Mouse (Mus musculus) stomach, embryonic 16.5 days (tissue): ENCODE data around the gene Tmem106c. TPM values are rescaled to one million over a fixed set of nuclear protein-coding genes. Genes with fewer than 3 reads are reported as not detected.

Source experiments
- ATAC-seq: fragments of 200-750 bp; cut with Nextera tagmentation; 2 replicates; pipeline ENCODE4 v1.8.0; 2017; ENCODE audit warnings: moderate number of reproducible peaks, moderate TSS enrichment; ENCODE audit not compliant: insufficient read depth, low FRiP score
- H3K27ac ChIP-seq: fragments of 300-500 bp; sonication (generic); 2 replicates; pipeline ENCODE4 v1.5.1; 2014; ENCODE audit warnings: low read length
- H3K27me3 ChIP-seq: fragments of 300-500 bp; sonication (generic); 2 replicates; pipeline ENCODE4 v1.6.1; 2014; ENCODE audit warnings: low read length, control low read depth, mixed read lengths; ENCODE audit not compliant: control insufficient read depth, insufficient read depth
- H3K36me3 ChIP-seq: fragments of 300-500 bp; sonication (generic); 2 replicates; pipeline ENCODE4 v1.6.1; 2014; ENCODE audit warnings: low read length; ENCODE audit not compliant: control insufficient read depth, insufficient read depth
- H3K4me1 ChIP-seq: fragments of 300-500 bp; sonication (generic); 2 replicates; pipeline ENCODE4 v1.6.1; 2014; ENCODE audit warnings: low read length, control low read depth, mixed read lengths; ENCODE audit not compliant: control insufficient read depth, insufficient read depth
- H3K4me2 ChIP-seq: fragments of 300-500 bp; sonication (generic); 2 replicates; pipeline ENCODE4 v1.6.1; 2014; ENCODE audit warnings: low read depth, low read length, mixed read lengths
- H3K4me3 ChIP-seq: fragments of 300-500 bp; sonication (generic); replicated peaks from 2 replicates; pipeline ENCODE4 v1.5.1; 2014; ENCODE audit warnings: mild to moderate bottlenecking, low read length
- H3K9ac ChIP-seq: fragments of 300-500 bp; sonication (generic); 2 replicates; pipeline ENCODE4 v1.6.1; 2014; ENCODE audit warnings: low read length
- H3K9me3 ChIP-seq: fragments of 300-500 bp; sonication (generic); replicated peaks from 2 replicates; pipeline ENCODE4 v1.6.1; 2016; ENCODE audit warnings: low read length, control low read depth; ENCODE audit not compliant: control insufficient read depth
- WGBS: fragments of 180-500 bp; shearing (Covaris S2); extraction: QIAGEN DNeasy Blood & Tissue Kit; methylation state at CpG from one replicate; pipeline ENCODE4 v1.1.7; 2014; 5-methylcytosine and 5-hydroxymethylcytosine counted together
- polyA plus RNA-seq: library from polyadenylated mRNA; unstranded; fragments of >200 nt; fragmentation: Nextera tagmentation; extraction: Ambion mirVana; gene quantifications from 2 replicates; pipeline ENCODE4 v1.2.1, GENCODE M21; 2015

Gene Tmem106c
- polyA plus RNA-seq, 1 experiment from 2014 or later = 43.1 TPM

- no peak for ATAC-seq
- Histone ChIP-seq H3K9me3 (no peaks in the 10 kb centered on the region), H3K27ac (no peak overlapping the region), H3K4me2 (no peak overlapping the region), H3K27me3 (no peaks in the 10 kb centered on the region), H3K36me3 (no peaks in the 10 kb centered on the region), H3K4me1 (no peaks in the 10 kb centered on the region; the same call in 1 of the 2 replicates), H3K9ac (no peak overlapping the region), H3K4me3 (no peak overlapping the region)
- 36% methylated on average over 13 of the region's 13 CpGs for WGBS
Measured at GRCm38 (mm10) chr15:97929259-97929824, 34.7 kb upstream of the Tmem106c start.

DNA sequence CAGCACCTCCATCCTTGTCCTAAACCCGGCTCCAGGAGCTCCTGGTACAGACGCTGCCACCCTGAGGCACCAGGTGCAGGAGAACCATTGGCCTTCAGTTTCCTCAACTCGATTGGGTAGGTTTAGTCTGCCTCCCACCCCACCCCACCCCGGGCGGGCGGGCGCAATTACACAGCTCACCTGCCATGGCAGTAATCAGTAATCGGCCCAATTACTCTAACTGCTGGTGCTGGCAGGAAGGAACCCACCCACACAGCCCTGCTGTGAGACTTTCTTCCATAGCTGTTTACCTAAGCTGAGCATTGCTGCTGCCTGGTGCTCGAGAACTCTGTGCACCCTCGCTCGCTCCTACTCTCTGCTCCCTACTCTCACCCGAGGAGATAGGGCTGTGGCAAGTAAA lies 31.6 kb upstream of the Tmem106c start:
- WGBS = 82% methylated on average over 12 of the region's 12 CpGs
- ATAC-seq = no peak
- no peaks in the 10 kb centered on the region for H3K27me3 ChIP-seq

DNA sequence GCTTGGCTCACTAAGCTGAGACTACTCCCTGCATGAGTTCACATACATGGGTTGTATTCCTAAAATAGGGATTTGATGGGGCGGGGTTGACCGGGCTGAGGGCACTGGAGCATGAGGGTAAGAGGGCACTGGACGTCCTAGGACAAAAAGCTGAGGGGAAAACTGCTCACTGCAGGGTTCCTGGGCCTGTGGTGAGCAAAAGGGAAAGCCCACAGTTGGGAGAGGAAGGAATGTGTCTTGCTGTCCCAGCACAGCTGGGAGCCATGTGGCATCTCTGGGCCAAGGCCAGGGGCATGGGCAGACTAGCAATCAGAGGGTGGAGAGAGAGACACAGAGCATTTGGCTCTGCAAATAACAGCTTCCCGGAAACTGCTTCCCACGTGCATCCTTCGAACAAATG lies 25.4 kb upstream of the Tmem106c start:
- Histone ChIP-seq H3K4me1 (no peaks in the 10 kb centered on the region), H3K36me3 (no peaks in the 10 kb centered on the region), H3K27ac (no peak overlapping the region), H3K4me2 (no peak overlapping the region), H3K4me3 (no peak overlapping the region), H3K27me3 (no peaks in the 10 kb centered on the region), H3K9ac (no peak overlapping the region), H3K9me3 (no peaks in the 10 kb centered on the region)
- 67% methylated on average over 6 of the region's 6 CpGs for WGBS
- ATAC-seq = no peak

More for the DNA sequence above, 31.6 kb upstream of the Tmem106c start:
- H3K9ac ChIP-seq = no peak overlapping the region
- H3K9me3 ChIP-seq = no peaks in the 10 kb centered on the region
- no peak overlapping the region for H3K4me3 ChIP-seq
- no peaks in the 10 kb centered on the region; the same call in 1 of the 2 replicates for H3K4me1 ChIP-seq
- H3K36me3 ChIP-seq = no peaks in the 10 kb centered on the region
- H3K4me2 ChIP-seq = no peak overlapping the region
- no peak overlapping the region for H3K27ac ChIP-seq

- ATAC-seq = no peak
- Histone ChIP-seq H3K4me3 (no peak overlapping the region), H3K4me2 (no peak overlapping the region), H3K9me3 (no peaks in the 10 kb centered on the region), H3K36me3 (no peaks in the 10 kb centered on the region), H3K9ac (no peak overlapping the region), H3K4me1 (no peaks in the 10 kb centered on the region), H3K27me3 (no peaks in the 10 kb centered on the region), H3K27ac (no peak overlapping the region)
- 81% methylated on average over 2 of the region's 2 CpGs for WGBS
Measured at GRCm38 (mm10) chr15:97940088-97940487, 23.9 kb upstream of the Tmem106c start.

DNA sequence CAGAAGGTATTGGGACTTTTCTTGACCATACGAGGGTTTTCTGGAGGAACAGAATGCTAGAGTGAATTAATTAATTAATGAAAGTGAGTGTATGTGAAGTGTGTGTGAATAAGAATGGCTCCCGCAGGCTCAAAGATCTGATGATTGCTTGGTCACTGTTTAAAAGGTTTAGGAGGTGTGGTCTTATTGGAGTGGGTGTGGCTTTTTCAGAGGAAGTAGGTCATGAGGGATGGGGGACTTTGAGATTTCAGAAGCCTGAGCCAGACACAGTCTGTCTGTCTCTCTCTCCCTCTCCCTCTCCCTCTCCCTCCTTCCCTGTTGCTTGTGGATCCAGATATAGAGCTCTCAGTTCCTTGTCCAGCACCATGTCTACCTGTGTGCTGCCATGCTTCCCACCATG lies 22.7 kb upstream of the Tmem106c start:
- no peak overlapping the region for H3K4me2 ChIP-seq
- no peaks in the 10 kb centered on the region for H3K27me3 ChIP-seq
- H3K9me3 ChIP-seq = no peaks in the 10 kb centered on the region
- 77% methylated on average over 2 of the region's 2 CpGs for WGBS
- no peaks in the 10 kb centered on the region for H3K4me1 ChIP-seq
- H3K9ac ChIP-seq = no peak overlapping the region
- H3K27ac ChIP-seq = no peak overlapping the region
- no peaks in the 10 kb centered on the region for H3K36me3 ChIP-seq
- ATAC-seq = no peak
- no peak overlapping the region for H3K4me3 ChIP-seq

GRCm38 (mm10) chr15:97942538-97942937 lies 21.5 kb upstream of the Tmem106c start:
- no peak for ATAC-seq
- H3K9me3 ChIP-seq = no peaks in the 10 kb centered on the region
- H3K27me3 ChIP-seq = no peaks in the 10 kb centered on the region
- H3K9ac ChIP-seq = no peak overlapping the region
- H3K4me2 ChIP-seq = no peak overlapping the region
- no peaks in the 10 kb centered on the region for H3K4me1 ChIP-seq
- 81% methylated on average over 8 of the region's 8 CpGs for WGBS
- no peak overlapping the region for H3K27ac ChIP-seq
- H3K36me3 ChIP-seq = no peaks in the 10 kb centered on the region
- no peak overlapping the region for H3K4me3 ChIP-seq

DNA sequence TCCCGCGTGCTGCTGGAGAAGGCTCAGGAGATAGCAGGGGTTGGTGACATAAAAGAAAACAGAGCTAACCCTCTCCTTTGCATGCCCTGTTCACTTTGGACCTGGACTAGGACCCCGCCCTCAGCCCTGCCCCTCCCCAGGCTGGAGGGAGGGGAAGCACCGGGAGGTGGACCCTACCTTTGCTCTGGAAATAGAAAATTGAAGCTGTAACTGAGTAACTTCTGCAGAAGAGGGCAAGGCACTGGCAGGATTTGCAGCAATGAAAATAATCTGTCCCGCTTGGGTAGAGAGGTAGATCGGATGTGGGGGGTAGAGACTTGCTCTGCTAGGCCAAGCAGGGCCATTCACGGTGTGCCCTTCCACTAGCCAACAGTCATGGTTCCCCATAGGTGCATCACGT lies 20.6 kb upstream of the Tmem106c start:
- no peaks in the 10 kb centered on the region for H3K27me3 ChIP-seq
- no peak overlapping the region for H3K27ac ChIP-seq
- no peak overlapping the region for H3K4me3 ChIP-seq
- no peak overlapping the region for H3K4me2 ChIP-seq
- 79% methylated on average over 8 of the region's 8 CpGs for WGBS
- H3K4me1 ChIP-seq = no peaks in the 10 kb centered on the region
- H3K36me3 ChIP-seq = no peaks in the 10 kb centered on the region
- no peak overlapping the region for H3K9ac ChIP-seq
- ATAC-seq = no peak
- H3K9me3 ChIP-seq = no peaks in the 10 kb centered on the region

DNA sequence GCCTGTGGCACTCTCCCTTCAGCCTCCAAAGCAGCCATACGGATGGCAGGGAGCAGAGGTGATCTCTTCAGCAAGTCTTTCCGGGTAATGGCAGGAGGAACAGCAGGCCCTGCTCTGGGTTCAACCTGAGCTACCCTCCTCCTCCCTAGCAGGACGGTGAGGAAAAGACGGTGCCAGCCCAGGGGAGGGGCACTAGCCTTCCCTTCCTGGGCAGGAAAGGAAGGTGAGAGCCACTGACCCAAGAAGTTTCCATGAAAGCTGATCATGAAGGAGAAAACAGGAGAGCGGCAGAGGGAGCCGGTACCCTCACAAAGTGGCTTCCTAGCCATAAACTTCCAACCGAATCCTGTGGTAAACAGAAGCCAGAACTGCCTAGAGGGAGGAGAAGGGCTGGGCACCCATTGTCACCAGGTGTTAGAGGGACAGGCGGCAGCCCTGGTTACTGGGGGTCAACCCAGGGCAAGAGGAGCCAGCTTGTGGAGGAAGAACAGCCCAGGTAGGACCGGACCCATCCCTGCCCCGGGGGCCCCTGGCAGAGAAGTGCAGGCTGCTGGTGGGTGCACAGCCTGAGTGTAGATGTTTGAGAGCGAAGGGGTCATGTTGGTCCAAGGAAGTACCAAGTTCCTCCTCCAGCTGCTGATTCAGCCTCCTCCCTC lies 19.0 kb upstream of the Tmem106c start:
- WGBS = 66% methylated on average over 11 of the region's 11 CpGs
- Histone ChIP-seq H3K36me3 (no peaks in the 10 kb centered on the region), H3K4me2 (no peak overlapping the region), H3K4me1 (no peaks in the 10 kb centered on the region), H3K9me3 (no peaks in the 10 kb centered on the region), H3K27ac (no peak overlapping the region), H3K4me3 (no peak overlapping the region), H3K27me3 (no peaks in the 10 kb centered on the region), H3K9ac (no peak overlapping the region)
- no peak; the same call in 1 of the 2 replicates for ATAC-seq

DNA sequence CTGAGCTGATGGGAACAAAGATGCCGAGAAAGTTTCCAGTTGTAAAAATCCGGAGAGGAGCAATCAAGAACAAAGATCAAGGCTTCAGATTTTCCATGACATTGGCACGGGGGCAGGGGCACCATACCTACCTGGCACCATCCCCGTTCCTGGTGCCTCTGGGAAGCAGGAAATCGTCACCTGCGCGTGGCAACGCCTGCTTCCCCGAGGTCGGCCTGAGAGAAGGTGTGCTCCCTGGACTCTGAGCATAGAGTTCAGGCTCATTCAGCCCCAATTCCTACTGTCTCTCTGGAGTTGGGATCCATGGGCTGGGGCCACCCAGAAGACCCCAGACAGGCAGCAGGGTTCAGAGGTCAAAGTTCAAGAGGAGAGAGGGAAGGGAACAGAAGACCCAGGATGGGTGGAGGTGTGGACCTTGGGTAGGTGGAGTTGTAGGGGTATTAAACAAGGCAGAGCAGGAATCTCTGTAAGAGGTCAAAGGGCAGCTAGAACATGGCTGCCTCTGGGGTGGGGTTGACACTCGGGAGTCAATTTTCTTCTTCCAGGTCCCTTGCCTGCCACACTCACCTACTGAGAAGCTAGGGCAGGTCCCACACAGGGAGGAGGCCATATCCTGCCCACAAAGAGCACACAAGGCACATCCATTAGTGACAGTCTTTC lies 18.2 kb upstream of the Tmem106c start:
- Histone ChIP-seq H3K27me3 (no peaks in the 10 kb centered on the region), H3K9ac (no peak overlapping the region), H3K36me3 (no peaks in the 10 kb centered on the region), H3K4me3 (no peak overlapping the region), H3K27ac (no peak overlapping the region), H3K9me3 (no peaks in the 10 kb centered on the region), H3K4me2 (no peak overlapping the region), H3K4me1 (no peaks in the 10 kb centered on the region)
- 69% methylated on average over 11 of the region's 11 CpGs for WGBS
- ATAC-seq = no peak
